Mouse (Mus musculus): ENCODE results near the gene Svbp.

DNA sequence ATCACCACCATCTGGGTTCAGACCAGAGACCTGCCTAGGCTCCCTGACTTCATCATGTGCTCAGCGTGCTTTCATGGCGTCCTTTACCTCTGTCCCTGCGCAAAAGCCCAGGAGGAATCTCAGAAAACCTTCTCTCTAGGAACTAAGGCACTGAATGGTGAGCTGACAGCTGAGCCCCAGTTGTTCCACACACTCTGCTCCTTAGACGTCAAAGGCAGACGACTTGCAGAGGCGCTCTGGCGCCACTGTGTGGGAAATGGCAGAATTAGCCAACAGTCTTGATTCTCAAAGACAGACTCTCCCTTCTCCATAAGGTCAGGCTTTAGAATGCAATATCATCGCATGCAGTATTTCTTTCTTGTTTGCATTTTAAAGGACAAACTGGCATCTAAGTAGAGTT, 9.6 kb downstream of the Svbp start:
- TF ChIP-seq CTCF (IDR thresholded peaks at IDR 0.05; ENCODE audit: low read depth, low read length) (peak; percentile 93), POLR2A (IDR thresholded peaks at IDR 0.05; ENCODE audit: extremely low read depth, insufficient read depth, low read length) (no peak)

All from liver, adult 2 months (tissue).